Mouse (Mus musculus) limb, embryonic 15.5 days (tissue): ENCODE results near the gene 2010111I01Rik. TPM values are rescaled to one million over a fixed set of nuclear protein-coding genes. Genes with fewer than 3 reads are reported as not detected.
"Not testable (repeated sequence)": the region's sequence is repeated elsewhere in the genome, so short reads cannot be mapped to it uniquely, and the experiment has no call there.

Experiments
- ATAC-seq: fragments of 200-750 bp; cut with Nextera tagmentation; 2 replicates; pipeline ENCODE4 v1.8.0; 2017; ENCODE audit warnings: low read depth, moderate TSS enrichment; ENCODE audit not compliant: insufficient number of reproducible peaks, low FRiP score, low TSS enrichment
- H3K27ac ChIP-seq: fragments of 300-500 bp; sonication (generic); 2 replicates; pipeline ENCODE4 v1.5.1; 2015; ENCODE audit warnings: moderate library complexity, mild to moderate bottlenecking, inconsistent platforms
- H3K27me3 ChIP-seq: fragments of 300-500 bp; sonication (generic); 2 replicates; pipeline ENCODE4 v1.6.1; 2015; ENCODE audit warnings: inconsistent platforms
- H3K36me3 ChIP-seq: fragments of 300-500 bp; sonication (generic); 2 replicates; pipeline ENCODE4 v1.6.1; 2015; ENCODE audit warnings: inconsistent platforms
- H3K4me1 ChIP-seq: fragments of 300-500 bp; sonication (generic); 2 replicates; pipeline ENCODE4 v1.6.1; 2015; ENCODE audit warnings: inconsistent platforms
- H3K4me2 ChIP-seq: fragments of 300-500 bp; sonication (generic); 2 replicates; pipeline ENCODE4 v1.6.1; 2015; ENCODE audit warnings: mild to moderate bottlenecking, inconsistent platforms
- H3K4me3 ChIP-seq: fragments of 300-500 bp; sonication (generic); 2 replicates; pipeline ENCODE4 v1.5.1; 2015; ENCODE audit warnings: mild to moderate bottlenecking, inconsistent platforms
- H3K9ac ChIP-seq: fragments of 300-500 bp; sonication (generic); 2 replicates; pipeline ENCODE4 v1.6.1; 2015; ENCODE audit warnings: inconsistent platforms
- H3K9me3 ChIP-seq: fragments of 300-500 bp; sonication (generic); 2 replicates; pipeline ENCODE4 v1.6.1; 2016; ENCODE audit warnings: inconsistent platforms
- WGBS: fragments of 180-500 bp; shearing (Covaris S2); methylation state at CpG from one replicate; pipeline ENCODE4 v1.1.7; 2015; 5-methylcytosine and 5-hydroxymethylcytosine counted together
- polyA plus RNA-seq: library from polyadenylated mRNA; unstranded; fragments of >200 nt; fragmentation: Nextera tagmentation; extraction: Ambion mirVana; gene quantifications from 2 replicates; pipeline ENCODE4 v1.2.1, GENCODE M21; 2015

Gene 2010111I01Rik
- 240 and 248 TPM in 2 replicates for polyA plus RNA-seq

DNA sequence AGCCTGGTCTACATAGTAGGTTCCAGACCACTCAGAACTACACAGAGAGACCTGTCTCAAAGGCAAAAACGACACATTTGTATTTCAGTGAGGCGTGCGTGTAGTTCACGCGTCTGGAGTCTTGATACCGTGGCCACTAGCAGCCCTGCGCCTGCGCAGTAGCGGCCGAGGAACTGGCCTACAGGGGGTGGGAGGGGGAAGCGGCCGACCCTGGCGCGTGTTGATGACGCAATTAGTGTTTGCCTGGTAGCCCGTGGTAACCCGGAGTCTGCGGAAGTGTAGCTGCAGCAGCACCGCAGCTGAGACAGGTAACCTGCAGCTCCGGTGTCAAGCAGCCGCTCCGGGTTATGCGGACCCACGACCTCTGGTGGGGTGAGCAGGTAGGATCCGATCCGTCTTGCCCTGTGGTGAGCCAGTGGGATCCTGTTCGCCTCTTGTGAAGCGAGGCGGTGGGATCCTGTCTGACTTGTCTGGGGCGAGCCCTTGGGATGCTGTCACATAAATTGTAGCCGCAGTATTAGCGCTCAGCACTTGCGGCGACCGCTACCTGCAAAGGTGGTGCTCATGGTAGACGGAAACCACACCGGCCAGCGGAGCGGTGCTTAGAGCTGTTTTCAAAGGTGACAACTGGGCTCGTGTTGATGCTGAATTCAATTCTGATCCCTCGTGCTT lies at the start of gene 2010111I01Rik:
TSS of gene 2010111I01Rik (plus strand) at position 254 of the 672 bp plus-strand sequence.
- no peaks in the 10 kb centered on the region for H3K9me3 ChIP-seq
- under 1% methylated on average over 41 of the region's 41 CpGs for WGBS
- no peaks in the 10 kb centered on the region for H3K27me3 ChIP-seq
- peak within 1 kb of the TSS; percentile 51; the same call in 1 of the 2 replicates for H3K27ac ChIP-seq
- peak within 1 kb of the TSS; percentile 82 for H3K4me2 ChIP-seq
- peak within 1 kb of the TSS; percentile 89 for H3K4me3 ChIP-seq
- peak; percentile 89 for ATAC-seq
- no peaks in the 10 kb centered on the region for H3K36me3 ChIP-seq
- H3K9ac ChIP-seq = peak within 1 kb of the TSS; percentile 57
- peaks cover 8% of the 10 kb centered on the region; the same call in 1 of the 2 replicates for H3K4me1 ChIP-seq

- ATAC-seq = no peak
- Histone ChIP-seq H3K36me3 (no peaks in the 10 kb centered on the region), H3K9ac (no peak overlapping the region), H3K4me1 (no peaks in the 10 kb centered on the region; the same call in 1 of the 2 replicates), H3K9me3 (no peaks in the 10 kb centered on the region), H3K27me3 (no peaks in the 10 kb centered on the region), H3K27ac (no peak overlapping the region; the same call in 1 of the 2 replicates), H3K4me3 (no peak overlapping the region), H3K4me2 (no peak overlapping the region)
- WGBS = 49% methylated on average over 4 of the region's 4 CpGs
These were observed 48.0 kb upstream of the 2010111I01Rik start for GRCm38 (mm10) chr13:62916675-62917074.

DNA sequence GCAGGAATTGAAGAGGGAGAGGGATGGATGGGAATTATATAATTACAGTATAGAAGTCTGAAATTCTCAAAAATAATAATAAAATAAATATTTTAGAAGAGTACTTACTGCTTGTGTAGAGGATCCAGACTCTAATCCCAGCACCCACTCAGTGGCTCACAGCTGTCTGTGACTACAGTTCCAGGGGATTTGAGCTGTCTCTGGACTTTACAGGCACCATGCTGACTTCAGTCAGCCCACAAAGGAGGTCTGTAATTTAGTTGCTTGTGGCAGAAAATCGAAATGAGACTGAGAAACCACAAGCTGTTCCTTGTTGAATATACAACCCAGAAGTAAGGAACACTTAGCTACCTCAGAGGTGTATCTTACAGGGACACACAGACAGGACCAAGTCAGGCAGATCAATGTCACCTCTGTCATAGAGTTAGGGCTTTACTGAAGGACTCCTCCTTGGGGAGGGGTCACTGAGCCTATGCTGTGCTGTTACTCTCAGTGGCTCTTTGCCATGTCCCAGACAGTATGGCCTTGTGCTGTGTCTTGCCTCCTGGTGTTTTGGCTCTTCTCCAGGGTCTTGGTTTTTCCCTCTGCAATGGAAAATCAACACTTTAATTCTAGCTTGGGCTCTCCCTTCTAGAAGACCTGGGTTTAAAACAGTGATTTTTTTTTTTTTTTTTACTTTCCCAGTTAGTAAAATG lies 47.1 kb upstream of the 2010111I01Rik start:
- Histone ChIP-seq H3K9ac (no peak overlapping the region), H3K27ac (peak overlapping the region; percentile 47), H3K4me3 (no peak overlapping the region), H3K4me2 (no peak overlapping the region), H3K9me3 (no peaks in the 10 kb centered on the region), H3K4me1 (no peaks in the 10 kb centered on the region; the same call in 1 of the 2 replicates), H3K27me3 (no peaks in the 10 kb centered on the region), H3K36me3 (no peaks in the 10 kb centered on the region)
- WGBS = 22% methylated on average over 1 of the region's 1 CpGs
- ATAC-seq = peak; percentile 88

GRCm38 (mm10) chr13:62919647-62920341 lies 44.9 kb upstream of the 2010111I01Rik start:
- 0 out of 2 replicates have a peak overlapping the region, but pooled peaks have one; percentile 18 for H3K27ac ChIP-seq
- no peak overlapping the region for H3K4me2 ChIP-seq
- H3K9me3 ChIP-seq = no peaks in the 10 kb centered on the region
- H3K36me3 ChIP-seq = no peaks in the 10 kb centered on the region
- peaks cover 10% of the 10 kb centered on the region; the same call in 1 of the 2 replicates for H3K4me1 ChIP-seq
- no peak overlapping the region for H3K9ac ChIP-seq
- H3K4me3 ChIP-seq = no peak overlapping the region
- no peaks in the 10 kb centered on the region for H3K27me3 ChIP-seq
- no peak for ATAC-seq
- 27% methylated on average over 11 of the region's 11 CpGs for WGBS

DNA sequence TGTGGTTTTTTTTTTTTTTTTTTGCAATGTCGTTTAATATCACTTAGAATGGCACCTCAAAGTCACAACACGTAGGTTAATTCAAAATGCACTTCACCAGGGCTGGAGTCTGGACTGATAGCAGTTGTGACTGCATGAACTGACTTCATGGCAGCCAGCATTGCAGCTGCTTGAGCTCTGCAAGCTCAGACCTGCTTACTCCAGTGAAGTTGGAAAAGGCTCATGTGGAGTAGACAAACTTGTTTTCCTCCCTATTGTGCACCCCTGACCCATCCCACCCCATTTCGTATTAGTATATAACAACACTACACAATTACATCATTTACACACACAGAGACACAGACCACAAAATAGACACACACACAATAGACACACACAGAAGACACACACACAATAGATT lies 42.0 kb upstream of the 2010111I01Rik start:
- Histone ChIP-seq H3K4me2 (no peak overlapping the region), H3K27me3 (no peaks in the 10 kb centered on the region), H3K9me3 (no peaks in the 10 kb centered on the region), H3K4me1 (peaks cover 10% of the 10 kb centered on the region; the same call in 1 of the 2 replicates), H3K9ac (no peak overlapping the region), H3K4me3 (no peak overlapping the region), H3K27ac (0 out of 2 replicates have a peak overlapping the region, but pooled peaks have one; percentile 24), H3K36me3 (no peaks in the 10 kb centered on the region)
- WGBS = 56% methylated on average over 3 of the region's 3 CpGs
- ATAC-seq = no peak

DNA sequence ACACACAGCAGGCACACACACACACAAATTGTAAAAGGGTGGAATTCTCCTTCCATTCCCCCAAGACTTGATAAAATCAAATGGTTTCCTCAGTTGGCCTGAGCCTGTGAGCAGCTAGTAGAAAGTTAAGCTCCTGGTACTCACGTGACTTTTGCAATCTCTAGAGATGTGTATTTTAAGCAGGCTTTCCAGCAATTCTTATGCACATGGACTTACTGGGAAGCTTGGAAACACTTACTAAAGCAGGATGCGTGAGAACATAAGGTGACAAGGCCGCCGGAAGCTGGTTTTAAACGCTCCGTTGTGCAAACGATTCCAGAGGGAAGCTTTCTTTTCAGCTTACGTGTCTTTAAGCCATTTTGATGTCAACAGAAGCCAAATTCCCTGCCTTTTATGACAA lies 41.5 kb upstream of the 2010111I01Rik start:
- Histone ChIP-seq H3K36me3 (no peaks in the 10 kb centered on the region), H3K4me2 (no peak overlapping the region), H3K27me3 (no peaks in the 10 kb centered on the region), H3K4me3 (no peak overlapping the region), H3K9me3 (no peaks in the 10 kb centered on the region), H3K27ac (0 out of 2 replicates have a peak overlapping the region, but pooled peaks have one; percentile 24), H3K4me1 (peaks cover 10% of the 10 kb centered on the region; the same call in 1 of the 2 replicates), H3K9ac (no peak overlapping the region)
- ATAC-seq = no peak
- WGBS = 57% methylated on average over 8 of the region's 8 CpGs

DNA sequence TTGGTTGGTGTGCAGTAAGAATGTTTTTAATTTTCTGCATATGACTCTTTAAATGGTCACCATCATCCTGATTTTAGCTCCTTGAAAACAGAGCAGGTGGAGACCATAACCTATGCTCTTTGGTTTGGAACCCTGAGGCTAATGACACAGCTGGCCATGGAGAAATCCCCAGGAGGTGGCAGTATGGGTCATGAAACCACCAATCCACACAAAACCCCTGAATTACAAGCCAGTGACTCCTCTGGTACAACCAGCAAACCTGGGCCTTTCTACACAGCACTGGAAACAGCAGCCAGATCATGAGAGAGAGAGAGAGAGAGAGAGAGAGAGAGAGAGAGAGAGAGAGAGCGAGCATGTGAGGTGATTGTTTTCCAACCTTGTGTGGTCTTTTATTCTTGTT lies 38.2 kb upstream of the 2010111I01Rik start:
- peak overlapping the region; percentile 62; the same call in 1 of the 2 replicates for H3K27ac ChIP-seq
- 50% methylated on average over 1 of the region's 1 CpGs for WGBS
- no peak for ATAC-seq

DNA sequence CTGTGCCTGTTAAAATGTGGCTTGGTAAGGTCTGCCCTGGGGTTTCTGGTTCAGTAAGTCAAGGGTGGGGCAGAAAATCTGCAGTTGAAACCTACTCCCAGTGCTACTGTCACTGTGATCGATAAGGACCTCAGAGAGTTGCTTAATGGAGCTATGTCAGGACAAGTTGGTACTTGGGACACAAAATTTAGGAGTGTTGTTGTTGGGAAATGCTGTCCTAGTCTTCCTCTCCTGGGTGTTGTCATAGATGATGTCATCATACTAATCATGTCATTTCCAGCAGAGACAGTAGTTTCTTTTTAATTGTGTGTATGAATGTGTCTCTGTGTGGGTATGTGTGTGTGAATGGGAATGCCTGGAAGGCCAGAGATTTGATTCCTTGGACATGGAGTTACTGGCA lies 37.2 kb upstream of the 2010111I01Rik start:
- Histone ChIP-seq H3K4me3 (no peak overlapping the region), H3K9ac (no peak overlapping the region), H3K27ac (no peak overlapping the region), H3K4me2 (no peak overlapping the region), H3K27me3 (no peaks in the 10 kb centered on the region), H3K36me3 (no peaks in the 10 kb centered on the region), H3K4me1 (peaks cover 10% of the 10 kb centered on the region; the same call in 1 of the 2 replicates), H3K9me3 (no peaks in the 10 kb centered on the region)
- no peak for ATAC-seq
- 43% methylated on average over 1 of the region's 1 CpGs for WGBS

More for the DNA sequence above, 38.2 kb upstream of the 2010111I01Rik start:
- Histone ChIP-seq H3K4me3 (no peak overlapping the region), H3K9ac (no peak overlapping the region), H3K36me3 (no peaks in the 10 kb centered on the region), H3K9me3 (no peaks in the 10 kb centered on the region), H3K4me2 (no peak overlapping the region), H3K27me3 (no peaks in the 10 kb centered on the region), H3K4me1 (peaks cover 10% of the 10 kb centered on the region; the same call in 1 of the 2 replicates)

DNA sequence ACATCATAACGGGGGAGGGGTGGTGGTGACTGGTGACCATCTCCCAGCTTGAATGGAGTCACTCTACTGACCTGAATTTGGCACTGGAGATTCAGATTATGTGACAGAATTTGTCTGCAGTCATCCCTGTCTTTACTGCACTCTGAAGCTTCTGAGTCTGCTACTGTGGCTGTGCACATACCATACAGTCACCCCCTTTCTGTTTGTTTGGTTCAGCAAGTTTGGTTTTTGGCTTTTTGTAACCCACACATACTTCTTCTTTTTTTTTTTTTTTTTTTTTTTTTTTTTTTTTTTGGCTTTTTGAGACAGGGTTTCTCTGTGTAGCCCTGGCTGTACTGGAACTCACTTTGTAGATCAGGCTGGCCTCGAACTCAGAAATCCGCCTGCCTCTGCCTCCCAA lies 35.5 kb upstream of the 2010111I01Rik start:
- not testable (repeated sequence) for ATAC-seq, H3K27ac ChIP-seq, H3K4me2 ChIP-seq, H3K9ac ChIP-seq, H3K36me3 ChIP-seq, H3K27me3 ChIP-seq, H3K4me1 ChIP-seq, H3K4me3 ChIP-seq, H3K9me3 ChIP-seq
- WGBS = 93% methylated on average over 3 of the region's 3 CpGs

GRCm38 (mm10) chr13:62929766-62930389 lies 34.8 kb upstream of the 2010111I01Rik start:
- no peak for ATAC-seq
- H3K27ac ChIP-seq = no peak overlapping the region
- H3K4me2 ChIP-seq = no peak overlapping the region
- H3K9me3 ChIP-seq = no peaks in the 10 kb centered on the region
- no peaks in the 10 kb centered on the region for H3K36me3 ChIP-seq
- no peak overlapping the region for H3K4me3 ChIP-seq
- 54% methylated on average over 9 of the region's 9 CpGs for WGBS
- no peak overlapping the region for H3K9ac ChIP-seq
- H3K4me1 ChIP-seq = no peaks in the 10 kb centered on the region
- no peaks in the 10 kb centered on the region for H3K27me3 ChIP-seq

GRCm38 (mm10) chr13:62932452-62932851 lies 32.2 kb upstream of the 2010111I01Rik start:
- H3K4me3 ChIP-seq = no peak overlapping the region
- no peak overlapping the region for H3K9ac ChIP-seq
- H3K27me3 ChIP-seq = no peaks in the 10 kb centered on the region
- ATAC-seq = no peak
- no peaks in the 10 kb centered on the region for H3K9me3 ChIP-seq
- no peaks in the 10 kb centered on the region for H3K4me1 ChIP-seq
- 58% methylated on average over 4 of the region's 4 CpGs for WGBS
- H3K4me2 ChIP-seq = no peak overlapping the region
- no peaks in the 10 kb centered on the region for H3K36me3 ChIP-seq
- H3K27ac ChIP-seq = no peak overlapping the region
